Mouse (Mus musculus) liver, embryonic 13.5 days (tissue): ENCODE measurements around the gene 1110059E24Rik. TPM values are rescaled to one million over a fixed set of nuclear protein-coding genes. Genes with fewer than 3 reads are reported as not detected.

Experiments used
- ATAC-seq: fragments of 200-750 bp; cut with Nextera tagmentation; 2 replicates; pipeline ENCODE4 v1.8.0; 2017; ENCODE audit warnings: low read depth, mild to moderate bottlenecking, moderate number of reproducible peaks, moderate library complexity
- DNase-seq: peaks from one replicate; pipeline ENCODE4 v3.0.0; 2022
- H3K27ac ChIP-seq: fragments of 300-500 bp; sonication (generic); 2 replicates; pipeline ENCODE4 v1.5.1; 2015; ENCODE audit warnings: moderate library complexity, mild to moderate bottlenecking, inconsistent platforms
- H3K27me3 ChIP-seq: fragments of 300-500 bp; sonication (generic); 2 replicates; pipeline ENCODE4 v1.6.1; 2015; ENCODE audit warnings: mild to moderate bottlenecking, inconsistent platforms
- H3K36me3 ChIP-seq: fragments of 300-500 bp; sonication (generic); 2 replicates; pipeline ENCODE4 v1.6.1; 2015; ENCODE audit warnings: mild to moderate bottlenecking, inconsistent platforms
- H3K4me1 ChIP-seq: fragments of 300-500 bp; sonication (generic); replicated peaks from 2 replicates; pipeline ENCODE4 v1.6.1; 2015; ENCODE audit warnings: inconsistent platforms
- H3K4me2 ChIP-seq: fragments of 300-500 bp; sonication (generic); 2 replicates; pipeline ENCODE4 v1.6.1; 2015; ENCODE audit warnings: inconsistent platforms, mild to moderate bottlenecking, moderate library complexity
- H3K4me3 ChIP-seq: fragments of 300-500 bp; sonication (generic); replicated peaks from 2 replicates; pipeline ENCODE4 v1.5.1; 2015; ENCODE audit warnings: mild to moderate bottlenecking, inconsistent platforms
- H3K9ac ChIP-seq: fragments of 300-500 bp; sonication (generic); 2 replicates; pipeline ENCODE4 v1.6.1; 2015; ENCODE audit warnings: mild to moderate bottlenecking, inconsistent platforms
- H3K9me3 ChIP-seq: fragments of 300-500 bp; sonication (generic); replicated peaks from 2 replicates; pipeline ENCODE4 v1.6.1; 2016; ENCODE audit warnings: inconsistent platforms
- WGBS: fragments of 180-500 bp; shearing (Covaris S2); methylation state at CpG from one replicate; pipeline ENCODE4 v1.1.7; 2015; ENCODE audit not compliant: insufficient replicate concordance; 5-methylcytosine and 5-hydroxymethylcytosine counted together
- polyA plus RNA-seq: library from polyadenylated mRNA; unstranded; fragments of >200 nt; fragmentation: Nextera tagmentation; extraction: Ambion mirVana; gene quantifications from 2 replicates; pipeline ENCODE4 v1.2.1, GENCODE M21; 2015

1110059E24Rik gene
- polyA plus RNA-seq, 1 experiment from 2014 or later, result 17.2 TPM

DNA sequence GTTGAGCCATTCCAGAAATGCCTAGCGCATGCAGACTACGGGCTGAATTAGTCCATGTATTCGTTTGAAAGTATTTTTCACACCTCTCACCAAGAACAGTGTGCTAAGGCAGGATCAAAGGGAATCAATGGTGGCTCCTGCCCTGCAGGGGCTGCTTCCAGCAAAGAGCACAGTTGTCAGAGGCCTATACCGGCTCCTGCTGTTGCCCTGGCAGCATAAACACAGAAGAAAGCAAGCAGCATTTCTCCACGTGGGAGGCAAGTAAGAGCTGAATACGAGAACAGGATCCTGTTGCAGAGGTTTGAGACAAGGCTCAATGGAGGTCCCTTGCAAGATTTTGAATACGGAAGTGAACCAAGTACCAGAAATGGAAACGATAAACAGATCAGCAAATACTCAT is 82.0 kb downstream of the 1110059E24Rik start:
- ATAC-seq, result no peak
- H3K36me3 ChIP-seq, result no peaks in the 10 kb centered on the region

DNA sequence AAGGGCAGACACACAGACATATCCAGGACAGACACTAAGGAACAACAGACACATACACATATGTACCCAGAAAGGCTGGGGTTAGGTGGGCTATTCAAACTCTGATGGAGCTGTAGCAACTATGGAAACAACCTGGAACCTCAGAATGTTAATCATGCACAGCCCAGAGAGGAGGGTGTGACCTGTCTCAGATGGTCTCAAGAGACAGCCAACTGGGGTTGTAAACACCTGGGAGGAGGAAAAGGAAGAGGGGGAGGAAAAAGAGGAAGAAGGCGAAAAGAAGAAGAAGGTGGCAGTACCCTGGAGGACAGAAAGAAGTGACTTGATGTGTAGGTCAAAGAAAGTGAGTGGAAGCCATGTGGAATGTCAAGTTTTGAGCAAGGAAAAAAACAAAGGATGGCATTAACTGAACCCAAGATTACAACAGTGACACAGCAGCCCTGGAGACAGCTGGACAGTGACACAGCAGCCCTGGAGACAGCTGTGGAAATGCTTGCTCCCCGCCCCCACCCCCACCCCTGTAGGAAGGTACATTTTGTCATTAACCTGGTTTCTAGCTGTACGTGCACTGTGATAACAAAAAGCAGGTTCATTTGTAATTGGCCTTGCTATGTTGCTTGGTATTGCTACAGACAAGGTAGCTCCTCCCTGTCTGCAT is 84.1 kb downstream of the 1110059E24Rik start:
- DNase-seq, result peak; percentile 26
- 41% methylated on average over 3 of the region's 3 CpGs for WGBS
- ATAC-seq, result peak; percentile 87
- Histone ChIP-seq H3K4me2 (peak overlapping the region; percentile 49), H3K9me3 (no peaks in the 10 kb centered on the region), H3K27ac (peak overlapping the region; percentile 81), H3K36me3 (no peaks in the 10 kb centered on the region), H3K27me3 (no peaks in the 10 kb centered on the region), H3K9ac (peak overlapping the region; percentile 50), H3K4me3 (peak overlapping the region; percentile 45), H3K4me1 (peaks cover 20% of the 10 kb centered on the region)

More for the DNA sequence above, 82.0 kb downstream of the 1110059E24Rik start:
- no peak for DNase-seq
- no peak overlapping the region for H3K27ac ChIP-seq
- H3K9ac ChIP-seq, result no peak overlapping the region
- no peak overlapping the region for H3K4me2 ChIP-seq
- no peak overlapping the region for H3K4me3 ChIP-seq
- no peaks in the 10 kb centered on the region for H3K27me3 ChIP-seq
- 51% methylated on average over 8 of the region's 8 CpGs for WGBS
- H3K4me1 ChIP-seq, result peaks cover 20% of the 10 kb centered on the region
- H3K9me3 ChIP-seq, result no peaks in the 10 kb centered on the region

DNA sequence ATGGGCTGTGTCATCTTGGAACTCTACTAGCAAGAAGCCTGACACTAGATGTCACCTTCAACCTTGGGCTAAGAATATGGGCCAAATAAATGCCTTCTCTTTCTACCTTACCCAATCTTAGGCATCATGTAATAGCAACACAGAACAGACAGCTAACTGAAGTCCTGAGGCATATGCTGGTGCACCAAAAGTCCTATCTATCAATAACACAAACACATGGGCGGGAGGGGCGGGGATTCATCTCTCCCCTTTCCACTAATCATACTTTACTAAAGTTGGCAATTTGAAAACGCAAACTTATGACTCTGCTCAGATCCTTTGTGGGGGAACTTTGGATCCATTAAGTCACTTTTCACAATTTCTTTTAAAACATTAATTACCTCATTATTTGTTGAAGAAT is 84.8 kb downstream of the 1110059E24Rik start:
- Histone ChIP-seq H3K27me3 (no peaks in the 10 kb centered on the region), H3K4me2 (peak overlapping the region; percentile 49), H3K4me3 (peak overlapping the region; percentile 45), H3K36me3 (no peaks in the 10 kb centered on the region), H3K9me3 (no peaks in the 10 kb centered on the region), H3K4me1 (peaks cover 20% of the 10 kb centered on the region), H3K9ac (peak overlapping the region; percentile 36; the same call in 1 of the 2 replicates), H3K27ac (peak overlapping the region; percentile 81)
- ATAC-seq (peak; percentile 64; the same call in 1 of the 2 replicates), DNase-seq (no peak)
- 43% methylated on average over 3 of the region's 3 CpGs for WGBS

DNA sequence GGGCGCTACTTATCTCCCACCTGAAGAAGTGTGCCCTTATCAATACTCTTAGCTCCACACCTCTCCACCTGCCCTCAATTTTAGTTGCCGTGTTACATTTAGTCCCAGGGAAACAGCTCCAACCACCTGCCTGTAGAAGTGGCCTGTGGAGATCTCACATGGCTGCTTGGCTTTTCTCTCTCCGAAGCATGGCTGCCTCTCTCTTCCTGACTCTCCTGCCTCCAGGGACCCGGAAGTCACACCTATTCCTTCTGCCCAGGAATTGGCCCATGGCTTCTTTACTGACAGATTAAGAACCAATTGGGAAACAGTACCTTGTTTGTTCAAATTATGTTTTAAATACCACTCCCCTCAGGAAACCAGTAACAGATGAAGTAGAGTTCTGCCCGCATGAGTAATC is 86.3 kb downstream of the 1110059E24Rik start:
- Histone ChIP-seq H3K9me3 (no peaks in the 10 kb centered on the region), H3K4me3 (no peak overlapping the region), H3K27me3 (no peaks in the 10 kb centered on the region), H3K4me2 (no peak overlapping the region), H3K36me3 (no peaks in the 10 kb centered on the region), H3K9ac (no peak overlapping the region), H3K27ac (no peak overlapping the region), H3K4me1 (peaks cover 20% of the 10 kb centered on the region)
- DNase-seq, result no peak
- WGBS, result 77% methylated on average over 5 of the region's 5 CpGs
- no peak for ATAC-seq

DNA sequence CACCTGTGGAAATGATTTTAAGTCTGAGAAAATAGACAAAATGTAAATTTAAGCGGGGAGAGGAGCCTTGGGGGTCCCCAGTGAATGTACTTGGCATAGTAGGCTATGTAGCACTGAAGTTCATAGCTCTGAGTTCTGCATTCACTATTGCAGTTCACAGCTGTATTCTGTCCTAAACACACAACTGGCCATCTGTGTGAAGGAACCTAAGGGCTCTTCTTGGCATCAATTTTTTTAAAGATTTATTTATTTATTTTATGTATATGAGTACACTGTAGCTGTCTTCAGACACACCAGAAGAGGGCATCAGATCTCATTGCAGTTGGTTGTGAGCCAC is 88.3 kb downstream of the 1110059E24Rik start:
- Histone ChIP-seq H3K4me1 (peaks cover 20% of the 10 kb centered on the region), H3K4me3 (no peak overlapping the region), H3K36me3 (no peaks in the 10 kb centered on the region), H3K9me3 (no peaks in the 10 kb centered on the region), H3K27ac (no peak overlapping the region), H3K27me3 (no peaks in the 10 kb centered on the region), H3K9ac (no peak overlapping the region), H3K4me2 (no peak overlapping the region)
- ATAC-seq, result no peak
- WGBS, result 2% methylated on average over 1 of the region's 1 CpGs
- no peak for DNase-seq

DNA sequence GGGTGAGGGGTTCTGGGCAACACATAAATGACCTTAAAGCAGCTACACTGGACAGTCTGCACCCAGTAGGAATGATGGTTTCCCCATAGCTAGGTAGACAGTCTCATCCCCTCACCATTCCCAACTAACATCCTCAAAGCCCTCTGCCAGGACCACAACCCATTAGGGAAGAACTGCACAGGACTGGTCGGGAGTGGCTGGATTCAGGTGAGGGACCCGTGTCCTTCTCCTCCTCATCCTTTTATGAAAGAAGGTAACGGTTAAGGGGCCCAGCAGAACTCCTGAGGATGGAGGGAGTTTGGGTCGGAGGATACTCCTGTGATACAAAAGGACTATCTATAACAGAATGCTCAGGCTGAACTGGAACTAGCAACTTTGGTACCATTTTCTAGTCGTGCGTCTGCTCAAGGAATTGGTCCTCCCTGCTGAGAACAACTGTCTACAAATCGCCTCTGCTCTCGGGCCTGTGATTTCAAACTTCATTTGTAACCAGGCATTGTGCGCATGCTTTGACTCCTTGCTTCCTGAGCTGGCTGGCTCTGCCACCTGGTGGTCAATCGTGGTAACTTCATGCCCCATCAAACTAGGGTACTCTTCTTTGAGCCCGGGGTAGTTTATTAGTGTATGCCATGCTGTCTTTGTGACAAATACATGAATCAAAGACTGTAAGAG is 88.9 kb downstream of the 1110059E24Rik start:
- Histone ChIP-seq H3K27me3 (no peaks in the 10 kb centered on the region), H3K9ac (no peak overlapping the region), H3K9me3 (no peaks in the 10 kb centered on the region), H3K4me2 (no peak overlapping the region), H3K4me3 (no peak overlapping the region), H3K36me3 (no peaks in the 10 kb centered on the region), H3K4me1 (peaks cover 17% of the 10 kb centered on the region), H3K27ac (no peak overlapping the region)
- WGBS, result 22% methylated on average over 11 of the region's 11 CpGs
- DNase-seq (peak; percentile 32), ATAC-seq (no peak)

DNA sequence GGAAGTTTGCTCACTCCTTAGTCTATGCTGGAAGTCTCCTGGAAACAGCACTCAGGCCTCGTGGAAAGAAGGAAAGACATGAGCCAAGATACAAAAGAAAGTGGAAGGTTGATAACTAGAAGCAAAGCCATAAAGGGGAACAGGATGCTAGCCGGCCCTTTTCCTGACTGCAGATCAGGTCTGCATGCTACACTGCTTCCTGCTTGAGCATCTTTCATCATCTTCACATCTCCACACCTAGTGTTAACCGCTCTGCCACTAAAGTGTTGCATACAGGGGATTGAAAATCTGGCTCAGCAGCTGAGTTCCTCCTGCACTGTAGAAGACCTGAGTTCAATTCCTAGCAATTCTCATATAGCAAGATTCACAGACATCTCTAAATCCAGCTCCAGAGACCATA is 89.8 kb downstream of the 1110059E24Rik start:
- Histone ChIP-seq H3K4me2 (no peak overlapping the region), H3K4me1 (peaks cover 10% of the 10 kb centered on the region), H3K36me3 (no peaks in the 10 kb centered on the region), H3K4me3 (no peak overlapping the region), H3K9me3 (no peaks in the 10 kb centered on the region), H3K9ac (no peak overlapping the region), H3K27ac (no peak overlapping the region), H3K27me3 (no peaks in the 10 kb centered on the region)
- WGBS, result 25% methylated on average over 3 of the region's 3 CpGs
- no peak for DNase-seq
- no peak for ATAC-seq

DNA sequence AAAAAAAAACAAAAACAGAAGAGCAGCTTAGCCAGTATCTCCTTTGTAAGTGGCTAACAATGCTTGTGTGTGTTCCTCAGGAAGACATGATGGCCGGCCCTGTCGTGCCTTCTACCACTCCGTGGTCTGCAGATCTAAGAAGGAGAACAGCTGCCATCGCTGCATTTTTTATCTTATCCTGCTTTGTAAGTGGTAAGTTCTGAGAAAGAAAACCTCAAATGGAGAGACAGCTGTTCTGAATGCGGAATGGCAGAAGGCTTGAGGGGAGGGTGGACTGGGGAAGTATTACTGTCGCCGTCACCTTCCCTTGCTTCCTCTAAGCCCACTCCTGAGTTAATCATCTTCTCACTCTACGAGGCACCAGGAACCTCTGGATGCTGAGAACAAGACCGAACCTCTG is 100.0 kb downstream of the 1110059E24Rik start:
- no peaks in the 10 kb centered on the region for H3K36me3 ChIP-seq
- no peaks in the 10 kb centered on the region for H3K9me3 ChIP-seq
- WGBS, result 54% methylated on average over 9 of the region's 9 CpGs
- H3K27ac ChIP-seq, result no peak overlapping the region
- ATAC-seq, result no peak
- no peak overlapping the region for H3K4me3 ChIP-seq
- no peak overlapping the region for H3K9ac ChIP-seq
- DNase-seq, result no peak
- no peak overlapping the region for H3K4me2 ChIP-seq
- H3K4me1 ChIP-seq, result no peaks in the 10 kb centered on the region
- no peaks in the 10 kb centered on the region for H3K27me3 ChIP-seq

DNA sequence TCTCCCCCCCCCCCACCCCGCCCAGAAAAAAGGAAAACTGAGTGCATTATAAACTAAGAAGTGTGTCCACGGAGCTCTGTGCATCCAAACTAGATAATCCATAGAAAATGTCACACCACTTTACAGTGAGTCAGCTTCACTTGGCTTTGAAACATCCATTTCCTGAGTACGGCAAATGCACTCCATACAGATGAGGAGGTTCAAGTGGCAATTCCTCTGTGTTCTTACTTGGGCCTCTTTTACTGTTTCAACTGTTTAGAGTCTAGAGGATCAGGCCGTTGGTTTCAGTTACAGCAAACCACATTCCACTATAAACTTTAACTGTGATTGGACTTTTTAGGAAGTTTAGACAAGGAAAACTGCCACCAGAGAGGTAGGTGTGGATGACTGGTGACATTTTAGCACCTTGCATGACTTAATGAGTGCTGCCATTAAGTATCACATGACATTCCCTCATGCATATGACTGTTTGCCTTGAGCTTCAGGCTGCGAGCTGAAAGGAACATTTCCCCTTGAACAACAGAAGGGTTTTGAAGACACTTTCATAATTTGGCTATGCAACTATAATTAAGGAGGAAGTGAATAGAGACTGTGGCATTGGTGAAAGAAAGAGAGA is 100.7 kb downstream of the 1110059E24Rik start:
- no peak overlapping the region for H3K4me2 ChIP-seq
- 72% methylated on average over 5 of the region's 5 CpGs for WGBS
- no peak for DNase-seq
- no peaks in the 10 kb centered on the region for H3K27me3 ChIP-seq
- no peaks in the 10 kb centered on the region for H3K4me1 ChIP-seq
- H3K9ac ChIP-seq, result no peak overlapping the region
- H3K4me3 ChIP-seq, result no peak overlapping the region
- H3K27ac ChIP-seq, result no peak overlapping the region
- no peaks in the 10 kb centered on the region for H3K36me3 ChIP-seq
- H3K9me3 ChIP-seq, result no peaks in the 10 kb centered on the region
- ATAC-seq, result no peak

DNA sequence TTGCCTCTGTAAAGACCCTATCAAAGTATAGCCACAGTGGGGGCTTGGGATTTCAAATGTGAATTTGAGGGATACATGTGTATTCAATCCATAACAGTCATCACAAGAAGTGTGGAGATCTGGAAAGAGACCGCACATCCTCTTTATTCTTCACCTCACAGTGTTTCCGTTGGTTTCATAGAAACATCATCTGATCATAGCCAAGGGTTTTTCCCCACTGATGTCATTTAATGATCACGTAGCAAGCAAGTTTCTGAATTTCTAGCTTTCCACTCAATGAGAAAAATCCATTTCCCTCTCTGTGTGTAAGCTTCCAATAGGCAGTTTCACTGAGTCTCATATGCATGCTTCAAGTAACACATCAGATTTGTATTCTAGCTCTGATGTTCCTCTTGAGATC is 103.1 kb downstream of the 1110059E24Rik start:
- 71% methylated on average over 3 of the region's 3 CpGs for WGBS
- H3K4me3 ChIP-seq, result no peak overlapping the region
- no peaks in the 10 kb centered on the region for H3K4me1 ChIP-seq
- DNase-seq (no peak), ATAC-seq (no peak)
- no peaks in the 10 kb centered on the region for H3K9me3 ChIP-seq
- no peak overlapping the region for H3K27ac ChIP-seq
- no peaks in the 10 kb centered on the region for H3K36me3 ChIP-seq
- no peaks in the 10 kb centered on the region for H3K27me3 ChIP-seq
- H3K4me2 ChIP-seq, result no peak overlapping the region
- no peak overlapping the region for H3K9ac ChIP-seq

DNA sequence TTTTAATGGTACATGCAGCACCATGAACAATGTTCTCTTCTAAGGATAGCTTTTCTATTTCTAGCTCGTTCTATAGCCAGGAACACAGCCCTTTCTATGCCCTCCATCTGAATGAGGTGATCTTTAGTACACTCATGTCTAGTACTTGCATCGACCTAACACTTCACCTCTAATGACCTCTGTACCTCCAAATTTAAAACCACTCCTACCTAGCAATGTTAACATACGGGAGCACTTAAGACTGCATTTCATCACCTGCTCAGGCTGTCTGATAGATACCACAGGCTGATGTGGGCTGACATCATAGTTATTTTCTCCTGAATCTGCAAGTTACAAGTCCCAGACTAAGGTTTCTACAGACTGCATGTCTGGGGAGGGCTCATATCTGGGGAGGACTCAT is 103.8 kb downstream of the 1110059E24Rik start:
- 53% methylated on average over 3 of the region's 3 CpGs for WGBS
- Histone ChIP-seq H3K27me3 (no peaks in the 10 kb centered on the region), H3K4me3 (no peak overlapping the region), H3K4me2 (no peak overlapping the region), H3K36me3 (no peaks in the 10 kb centered on the region), H3K4me1 (no peaks in the 10 kb centered on the region), H3K9ac (no peak overlapping the region), H3K9me3 (no peaks in the 10 kb centered on the region), H3K27ac (no peak overlapping the region)
- DNase-seq, result no peak
- ATAC-seq, result no peak

DNA sequence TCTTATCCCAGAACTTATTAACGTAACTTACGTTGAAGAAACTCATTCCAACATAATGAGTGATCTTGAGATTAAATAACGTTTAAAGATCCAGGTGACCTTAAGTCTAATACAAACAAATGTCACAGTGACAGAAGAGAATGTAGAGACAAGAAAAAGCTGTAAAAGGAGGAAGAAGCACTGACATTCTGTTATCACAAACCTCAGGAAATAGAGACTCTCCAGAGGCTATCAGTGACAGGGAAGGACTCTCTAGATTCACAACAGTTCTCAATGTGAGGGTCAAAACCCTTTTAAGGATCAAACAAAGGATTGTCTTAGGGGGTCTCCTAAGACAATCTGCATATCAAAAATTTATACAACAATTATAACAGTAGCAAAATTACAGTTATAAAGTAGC is 115.7 kb downstream of the 1110059E24Rik start:
- Histone ChIP-seq H3K9me3 (no peaks in the 10 kb centered on the region), H3K4me1 (no peaks in the 10 kb centered on the region), H3K4me3 (no peak overlapping the region), H3K9ac (no peak overlapping the region), H3K27ac (no peak overlapping the region), H3K4me2 (no peak overlapping the region), H3K36me3 (no peaks in the 10 kb centered on the region), H3K27me3 (no peaks in the 10 kb centered on the region)
- WGBS, result 51% methylated on average over 3 of the region's 3 CpGs
- ATAC-seq, result no peak
- DNase-seq, result no peak
